Mouse (Mus musculus) liver, adult 10 weeks (tissue): ENCODE results near the gene Olfr877. TPM values are rescaled to one million over a fixed set of nuclear protein-coding genes. Genes with fewer than 3 reads are reported as not detected.

Source experiments
- polyA plus RNA-seq: library from polyadenylated mRNA; stranded (reverse); fragments of 350-450 nt; fragmentation: Illumina TruSeq; extraction: RNeasy Lipid Tissue Mini Kit (QIAGEN cat#74804); gene quantifications from one replicate; pipeline ENCODE4 v1.2.3, GENCODE M21; 2014; ENCODE audit warnings: low read depth, low replicate concordance

Olfr877 gene
- not detected for polyA plus RNA-seq

DNA sequence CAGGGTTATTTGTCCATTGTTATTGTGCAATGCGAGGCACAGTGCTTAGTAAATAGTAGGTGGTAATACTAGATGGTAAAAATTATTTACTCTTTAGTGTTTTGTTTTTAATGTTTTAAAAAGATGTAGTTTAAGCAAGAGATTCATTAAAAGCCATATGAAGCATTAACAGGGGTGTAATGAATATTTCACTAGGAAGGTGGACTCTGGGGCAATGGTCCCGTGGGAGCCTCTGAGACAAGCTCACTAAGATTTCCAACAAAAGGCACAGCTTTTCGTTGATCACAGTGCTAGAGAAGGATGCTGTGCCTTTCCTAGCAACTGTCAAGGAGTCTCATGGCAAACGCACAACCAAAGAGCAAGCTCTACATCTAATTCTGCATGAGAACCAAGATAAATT, at the start of gene Olfr877:
Gene Olfr877 (plus strand): TSS at position 301 of the 400 bp plus-strand sequence.

DNA sequence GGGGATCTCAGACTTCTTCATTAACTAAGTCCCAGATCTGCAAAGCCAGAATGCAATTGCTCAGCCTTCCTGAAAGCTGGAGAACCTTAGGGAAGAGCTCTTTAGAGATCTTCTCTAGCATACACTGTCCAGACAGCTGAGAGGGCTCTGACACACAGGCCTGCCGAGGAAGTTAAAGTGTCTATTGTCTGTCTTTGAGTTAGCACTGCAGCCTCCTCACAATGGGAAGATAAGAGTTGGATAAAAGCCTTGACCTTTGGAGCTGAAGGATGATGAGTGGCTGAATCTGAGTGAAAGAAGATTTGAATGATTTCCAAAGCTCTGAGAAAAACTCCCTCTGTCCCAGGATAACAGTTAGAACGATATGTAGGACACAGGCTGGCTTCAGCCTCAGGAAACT, 42.6 kb downstream of the Olfr877 start, which contains the start of gene Olfr145:
Gene Olfr145 (plus strand): TSS at position 64 of the 400 bp plus-strand sequence.

Other genes with a start within 250 kb of the Olfr877 start
- gene Spa17, start 240.5 kb upstream of the Olfr877 start, polyA plus RNA-seq: 1.6 TPM
- 15.2 TPM for gene Tbrg1, start 197.0 kb upstream of the Olfr877 start, polyA plus RNA-seq
- not detected for gene Panx3, start 185.0 kb upstream of the Olfr877 start, polyA plus RNA-seq
- not detected for gene Olfr160, start 138.0 kb upstream of the Olfr877 start, polyA plus RNA-seq
- gene Olfr874, start 109.2 kb upstream of the Olfr877 start, polyA plus RNA-seq: not detected
- gene Olfr875, start 82.4 kb upstream of the Olfr877 start, polyA plus RNA-seq: not detected
- gene Olfr876, start 51.2 kb upstream of the Olfr877 start, polyA plus RNA-seq: not detected
- gene Olfr145, start 42.5 kb downstream of the Olfr877 start, polyA plus RNA-seq: not detected
- gene Olfr878, start 63.6 kb downstream of the Olfr877 start, polyA plus RNA-seq: not detected
- gene Olfr881, start 137.6 kb downstream of the Olfr877 start, polyA plus RNA-seq: not detected
- gene Olfr883, start 171.5 kb downstream of the Olfr877 start, polyA plus RNA-seq: not detected
- not detected for gene Olfr884, start 192.3 kb downstream of the Olfr877 start, polyA plus RNA-seq
- gene Olfr885, start 207.1 kb downstream of the Olfr877 start, polyA plus RNA-seq: not detected
- gene Olfr887, start 229.8 kb downstream of the Olfr877 start, polyA plus RNA-seq: not detected